Mouse (Mus musculus) small intestine, adult 2 months (tissue): ENCODE measurements at regions not wholly inside any gene's neighbourhood (a gene's known extent, or its start where the extent isn't known, plus 50 kb on each side); places are given as distances from the start of the nearest gene placed in this dataset.

Experiments used
- CTCF ChIP-seq: fragments of 200-500 bp; IDR thresholded peaks from 2 replicates; pipeline ENCODE4 v1.5.1; 2012; ENCODE audit warnings: low read depth, mild to moderate bottlenecking, control low read depth, inconsistent platforms, low read length, moderate library complexity, mixed read lengths; ENCODE audit not compliant: insufficient replicate concordance, insufficient read length; ENCODE audit errors: extremely low read depth
- POLR2A ChIP-seq: fragments of 200-500 bp; IDR thresholded peaks from 2 replicates; pipeline ENCODE4 v1.6.1; 2012; ENCODE audit warnings: low read depth, mild to moderate bottlenecking, control low read depth, inconsistent platforms, low read length, moderate library complexity

DNA sequence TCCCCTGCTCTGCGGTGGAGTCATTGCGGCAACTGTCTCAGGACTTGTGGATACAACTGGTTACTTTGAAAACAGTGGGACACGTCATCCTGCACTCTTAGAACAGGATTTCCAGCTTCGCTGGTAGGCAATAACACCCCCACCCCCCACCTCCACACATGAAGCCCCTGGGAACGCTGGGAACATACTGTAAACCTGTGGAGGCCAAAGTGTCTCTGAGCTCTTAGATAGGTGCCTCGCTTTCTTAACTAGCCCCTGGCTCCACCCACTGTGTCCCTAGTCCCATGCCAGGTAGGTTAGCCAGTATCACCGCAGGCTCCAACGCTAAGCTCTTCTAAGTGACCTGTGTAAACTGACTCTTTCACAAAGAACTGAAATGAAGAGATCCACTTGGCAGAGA is 63.1 kb upstream of the Wnt7b start:
- TF ChIP-seq CTCF (no peak), POLR2A (no peak)
